Mouse (Mus musculus) liver, adult 2 months (tissue): Measurements from ENCODE around the gene Bmpr1a. TPM values are rescaled to one million over a fixed set of nuclear protein-coding genes. Genes with fewer than 3 reads are reported as not detected.

ENCODE experiments used
- DNase-seq: peaks from one replicate; pipeline ENCODE4 v3.0.0-alpha.2; 2011; ENCODE audit warnings: low read depth, low spot score; ENCODE audit errors: extremely low read depth
- H3K27ac ChIP-seq: fragments of 200-500 bp; replicated peaks from 2 replicates; pipeline ENCODE4 v1.5.1; 2012; ENCODE audit warnings: low read depth, mild to moderate bottlenecking, control low read depth, inconsistent platforms, low read length; ENCODE audit not compliant: insufficient read depth
- H3K27me3 ChIP-seq: fragments of 200-500 bp; 2 replicates; pipeline ENCODE4 v1.6.1; 2012; ENCODE audit warnings: mild to moderate bottlenecking, moderate library complexity, low read length, inconsistent platforms; ENCODE audit not compliant: control insufficient read depth, insufficient read depth
- H3K36me3 ChIP-seq: fragments of 200-500 bp; 2 replicates; pipeline ENCODE4 v1.6.1; 2012; ENCODE audit warnings: low read length, inconsistent platforms; ENCODE audit not compliant: control insufficient read depth, insufficient read depth
- H3K4me1 ChIP-seq: fragments of 200-500 bp; 2 replicates; pipeline ENCODE4 v1.6.1; 2011; ENCODE audit warnings: low read length; ENCODE audit not compliant: control insufficient read depth, insufficient read depth
- H3K4me3 ChIP-seq: fragments of 200-500 bp; 2 replicates; pipeline ENCODE4 v1.5.1; 2011; ENCODE audit warnings: low read depth, mild to moderate bottlenecking, control low read depth, low read length, moderate library complexity; ENCODE audit not compliant: insufficient read depth
- H3K79me2 ChIP-seq: fragments of 200-500 bp; 2 replicates; pipeline ENCODE4 v1.6.1; 2012; ENCODE audit warnings: inconsistent platforms, mild to moderate bottlenecking, low read length, moderate library complexity; ENCODE audit not compliant: control insufficient read depth, insufficient read depth
- H3K9ac ChIP-seq: fragments of 200-500 bp; 2 replicates; pipeline ENCODE4 v1.6.1; 2012; ENCODE audit warnings: low read depth, mild to moderate bottlenecking, control low read depth, inconsistent platforms, low read length
- CTCF ChIP-seq: fragments of 200-500 bp; IDR thresholded peaks from 2 replicates; pipeline ENCODE4 v1.5.1; 2011; ENCODE audit warnings: low read depth, low read length, control low read depth
- POLR2A ChIP-seq: fragments of 200-500 bp; IDR thresholded peaks from 2 replicates; pipeline ENCODE4 v1.6.1; 2011; ENCODE audit warnings: low read length, control low read depth; ENCODE audit not compliant: insufficient read depth; ENCODE audit errors: extremely low read depth
- WGBS: fragments of 180-500 bp; shearing (Covaris S2); methylation state at CpG from one replicate; pipeline ENCODE4 v1.1.7; 2018; 5-methylcytosine and 5-hydroxymethylcytosine counted together
- polyA plus RNA-seq: library from polyadenylated mRNA; depleted of rRNA; stranded (reverse); fragments of >200 nt; gene quantifications from 2 replicates; pipeline ENCODE4 v1.2.3, GENCODE M21; 2012
- total RNA-seq: library from RNA; depleted of rRNA; stranded (reverse); fragments of >200 nt; gene quantifications from 2 replicates; pipeline ENCODE4 v1.2.3, GENCODE M21; 2014

The Bmpr1a gene
- total and polyA plus RNA-seq, 2 experiments = 4.5 to 20.4 TPM

DNA sequence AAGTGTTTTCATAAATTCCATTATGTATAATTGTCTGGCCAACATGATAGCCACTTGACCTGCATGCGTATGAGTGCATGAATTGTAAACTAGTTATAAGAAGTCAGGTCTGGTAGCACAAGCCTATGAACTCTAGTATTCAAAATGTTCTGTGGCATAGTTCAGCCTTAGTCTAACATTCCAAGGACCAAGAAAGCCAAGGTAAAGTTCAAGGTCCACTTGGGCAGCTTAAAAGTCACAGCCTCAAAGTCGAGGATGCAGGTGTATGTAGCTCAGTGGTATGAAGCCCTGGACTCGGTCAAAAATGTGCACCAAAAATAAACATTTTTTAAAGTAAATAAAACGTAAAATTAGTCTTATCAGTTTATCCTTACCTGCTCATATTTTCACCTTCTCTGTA lies 9.5 kb upstream of the Bmpr1a start:
- Histone ChIP-seq H3K36me3 (no peaks in the 10 kb centered on the region), H3K79me2 (no peaks in the 10 kb centered on the region), H3K9ac (no peak overlapping the region), H3K27me3 (no peaks in the 10 kb centered on the region), H3K4me1 (peaks cover 8% of the 10 kb centered on the region; the same call in 1 of the 2 replicates), H3K4me3 (no peak overlapping the region), H3K27ac (no peak overlapping the region)
- DNase-seq = no peak
- WGBS = 79% methylated on average over 4 of the region's 4 CpGs
- TF ChIP-seq CTCF = no peak
- TF ChIP-seq POLR2A = no peak

DNA sequence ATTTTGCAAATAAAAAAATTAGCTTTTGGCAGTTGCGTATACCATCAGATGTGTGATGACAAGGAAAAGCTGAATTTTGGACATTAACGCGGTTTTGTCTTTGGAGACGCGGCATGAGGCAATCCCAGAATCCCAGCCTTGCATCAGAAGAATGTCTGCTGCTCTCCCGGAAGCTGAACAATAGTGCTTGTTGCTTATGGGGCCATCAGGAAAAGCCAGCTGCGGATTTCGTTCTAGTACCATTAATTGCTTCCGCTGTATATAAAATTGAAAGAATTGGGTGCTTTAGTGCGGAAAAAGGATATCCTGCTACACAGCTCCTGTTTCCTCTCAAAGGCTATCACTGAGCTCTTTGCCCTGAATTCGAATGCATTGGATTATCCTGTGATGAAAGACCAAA lies 8.8 kb upstream of the Bmpr1a start:
- Histone ChIP-seq H3K9ac (no peak overlapping the region), H3K27ac (no peak overlapping the region), H3K79me2 (no peaks in the 10 kb centered on the region), H3K27me3 (no peaks in the 10 kb centered on the region), H3K4me3 (no peak overlapping the region), H3K36me3 (no peaks in the 10 kb centered on the region), H3K4me1 (peaks cover 8% of the 10 kb centered on the region; the same call in 1 of the 2 replicates)
- peak; percentile 5 for DNase-seq
- TF ChIP-seq POLR2A (no peak), CTCF (no peak)
- WGBS = 75% methylated on average over 11 of the region's 11 CpGs

DNA sequence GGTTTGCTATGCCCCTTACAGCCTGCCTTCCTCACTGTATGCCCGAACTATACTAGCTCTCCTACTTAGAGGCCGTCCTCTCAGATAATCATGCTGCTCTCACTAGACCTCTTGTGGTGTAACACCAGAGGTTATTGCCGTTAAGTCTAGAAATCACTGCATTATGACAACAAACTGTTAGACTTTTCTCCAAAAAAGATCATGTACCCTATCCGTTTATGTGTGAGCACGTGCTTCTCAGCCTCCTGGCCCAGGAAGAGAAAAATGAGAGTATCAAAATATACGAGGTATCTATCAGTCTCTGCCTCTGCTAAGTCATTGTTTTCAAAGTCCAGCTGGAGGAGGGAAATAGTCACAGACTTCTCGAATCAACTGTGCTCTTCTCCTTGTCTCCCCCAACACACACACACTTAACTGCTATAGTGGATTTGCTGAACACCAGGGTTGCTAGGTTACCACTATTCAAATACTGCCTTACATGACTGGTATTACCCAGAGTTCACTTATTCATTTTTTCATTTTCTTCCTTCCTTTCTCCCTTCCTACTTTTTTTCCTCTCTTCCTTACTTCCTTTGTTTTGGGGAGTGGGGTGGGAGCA lies 5.8 kb upstream of the Bmpr1a start:
- no peak overlapping the region for H3K9ac ChIP-seq
- TF ChIP-seq POLR2A (no peak), CTCF (no peak)
- peaks cover 5% of the 10 kb centered on the region; the same call in 1 of the 2 replicates for H3K4me1 ChIP-seq
- no peaks in the 10 kb centered on the region for H3K27me3 ChIP-seq
- H3K79me2 ChIP-seq = no peaks in the 10 kb centered on the region
- no peaks in the 10 kb centered on the region for H3K36me3 ChIP-seq
- no peak overlapping the region for H3K4me3 ChIP-seq
- H3K27ac ChIP-seq = no peak overlapping the region
- WGBS = 48% methylated on average over 7 of the region's 7 CpGs
- DNase-seq = no peak

DNA sequence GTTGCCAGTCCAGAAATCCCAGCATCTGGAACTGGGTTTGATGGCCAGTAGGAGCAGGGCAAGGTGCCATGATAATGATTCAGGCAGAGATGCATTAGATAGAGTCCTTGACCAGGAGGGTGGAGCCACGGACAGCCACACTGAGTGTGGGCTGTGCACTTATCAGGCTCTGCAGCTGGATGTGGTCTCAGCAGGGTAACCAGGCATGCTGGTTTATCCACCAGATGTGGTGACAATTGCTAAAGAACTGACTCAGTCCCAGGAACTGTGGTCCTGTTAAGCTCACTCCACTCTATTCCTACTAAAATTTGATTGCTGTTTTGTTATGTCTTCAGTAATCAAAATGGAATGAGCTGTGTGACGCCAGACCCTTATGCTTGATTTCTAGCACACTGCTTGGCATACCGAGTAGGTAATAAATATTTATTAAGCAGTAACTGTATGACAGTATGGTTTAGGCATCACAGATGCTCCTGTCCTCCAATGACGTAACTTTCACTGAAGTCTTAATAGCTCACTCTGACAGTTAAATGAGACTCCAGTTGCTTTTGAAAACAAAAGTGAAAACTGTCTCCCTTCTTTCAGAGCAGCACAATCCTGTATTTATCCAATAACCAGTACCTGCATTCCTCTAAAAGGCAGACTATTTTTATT lies 5.2 kb upstream of the Bmpr1a start:
- DNase-seq = peak; percentile 4
- Histone ChIP-seq H3K36me3 (no peaks in the 10 kb centered on the region), H3K27ac (no peak overlapping the region), H3K4me3 (no peak overlapping the region), H3K9ac (no peak overlapping the region), H3K27me3 (no peaks in the 10 kb centered on the region), H3K4me1 (peaks cover 5% of the 10 kb centered on the region; the same call in 1 of the 2 replicates), H3K79me2 (no peaks in the 10 kb centered on the region)
- WGBS = 64% methylated on average over 4 of the region's 4 CpGs
- no peak for TF ChIP-seq POLR2A
- TF ChIP-seq CTCF = no peak

DNA sequence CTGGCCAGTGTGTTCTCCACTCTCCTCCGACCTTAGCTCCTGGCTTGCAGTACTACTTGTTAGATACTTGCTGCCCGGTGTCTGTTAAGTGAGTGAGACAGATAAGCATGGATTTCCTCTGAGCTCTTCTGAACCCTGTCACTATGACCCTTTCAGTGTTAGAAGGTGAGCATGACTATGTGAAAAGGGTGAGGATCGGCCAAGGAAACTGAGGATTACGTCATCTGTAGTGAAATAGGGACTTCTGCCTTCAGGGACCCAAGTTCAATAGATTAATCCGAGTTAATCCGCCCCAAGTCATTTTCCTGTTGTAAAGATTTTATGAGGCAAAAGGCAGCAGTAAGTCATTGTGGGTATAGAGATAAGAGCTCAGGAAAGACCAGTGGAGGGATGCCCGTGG lies 2.2 kb upstream of the Bmpr1a start:
- peaks cover 6% of the 10 kb centered on the region; the same call in 1 of the 2 replicates for H3K4me1 ChIP-seq
- no peaks in the 10 kb centered on the region for H3K27me3 ChIP-seq
- no peak overlapping the region for H3K9ac ChIP-seq
- no peak overlapping the region for H3K27ac ChIP-seq
- no peaks in the 10 kb centered on the region for H3K36me3 ChIP-seq
- 29% methylated on average over 7 of the region's 7 CpGs for WGBS
- DNase-seq = peak; percentile 84
- peaks cover 10% of the 10 kb centered on the region; the same call in 1 of the 2 replicates for H3K79me2 ChIP-seq
- H3K4me3 ChIP-seq = no peak overlapping the region
- TF ChIP-seq POLR2A (no peak), CTCF (no peak)

DNA sequence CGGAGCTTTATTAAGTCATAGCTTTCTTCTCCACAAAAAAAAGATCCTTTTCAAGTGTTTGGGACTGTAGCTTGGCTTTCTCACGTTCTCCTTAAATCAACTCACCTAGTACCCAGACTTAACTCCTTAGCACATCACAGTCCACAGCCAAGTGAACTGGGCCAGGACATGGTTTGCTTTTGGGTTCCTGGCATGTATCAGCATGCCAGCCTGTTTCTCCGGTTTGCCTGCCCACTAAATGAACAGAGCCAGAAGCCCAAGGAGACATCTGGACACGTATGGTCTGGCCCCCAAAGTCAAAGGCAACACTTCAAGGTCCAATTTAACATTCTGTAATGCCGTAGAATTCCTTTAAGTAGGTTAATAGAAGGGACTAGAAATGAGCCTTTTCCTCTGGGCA lies 1.2 kb upstream of the Bmpr1a start:
- Histone ChIP-seq H3K27ac (no peak overlapping the region), H3K36me3 (no peaks in the 10 kb centered on the region), H3K4me1 (peaks cover 14% of the 10 kb centered on the region), H3K27me3 (no peaks in the 10 kb centered on the region), H3K4me3 (no peak overlapping the region), H3K9ac (no peak overlapping the region), H3K79me2 (peaks cover 19% of the 10 kb centered on the region; the same call in 1 of the 2 replicates)
- no peak for TF ChIP-seq POLR2A
- 84% methylated on average over 5 of the region's 5 CpGs for WGBS
- DNase-seq = no peak
